Mouse (Mus musculus) embryonic fibroblast, embryonic 13.5 days (primary cell): ENCODE measurements at regions not wholly inside any gene's neighbourhood (a gene's known extent, or its start where the extent isn't known, plus 50 kb on each side); places are given as distances from the start of the nearest gene placed in this dataset.

ENCODE experiments used
- CTCF ChIP-seq: IDR thresholded peaks from 2 replicates; pipeline ENCODE4 v1.5.1; 2011; ENCODE audit warnings: mild to moderate bottlenecking, control low read depth, low read length, moderate library complexity, borderline replicate concordance; ENCODE audit not compliant: insufficient read depth
- POLR2A ChIP-seq: IDR thresholded peaks from 2 replicates; pipeline ENCODE4 v1.6.1; 2011; ENCODE audit warnings: low read depth, mild to moderate bottlenecking, control low read depth, low read length, moderate library complexity

DNA sequence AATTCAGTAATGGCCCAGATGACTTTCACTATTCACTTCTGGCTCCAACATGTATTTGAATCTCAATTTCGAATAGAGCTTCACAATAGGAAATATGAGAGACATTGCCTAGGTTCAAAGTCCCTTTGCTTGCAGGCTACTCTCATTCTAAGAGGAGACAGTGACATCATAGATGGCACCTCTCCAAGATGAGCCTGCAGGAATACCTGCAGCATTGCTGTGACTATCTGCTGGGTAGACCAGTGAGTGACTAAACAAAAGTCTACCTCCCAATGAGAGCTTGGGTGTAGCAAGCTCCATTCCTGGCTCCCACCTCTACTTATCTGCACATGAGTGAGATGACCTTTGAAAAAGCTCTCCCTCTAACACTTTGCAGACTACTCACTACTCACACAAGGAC is 1632.6 kb upstream of the Gm6569 start:
- TF ChIP-seq POLR2A = no peak
- TF ChIP-seq CTCF = no peak
